Mouse (Mus musculus) small intestine, adult 2 months (tissue): ENCODE measurements around the gene Gpc2.

Source experiments
- CTCF ChIP-seq: fragments of 200-500 bp; IDR thresholded peaks from 2 replicates; pipeline ENCODE4 v1.5.1; 2012; ENCODE audit warnings: low read depth, mild to moderate bottlenecking, control low read depth, inconsistent platforms, low read length, moderate library complexity, mixed read lengths; ENCODE audit not compliant: insufficient replicate concordance, insufficient read length; ENCODE audit errors: extremely low read depth
- POLR2A ChIP-seq: fragments of 200-500 bp; IDR thresholded peaks from 2 replicates; pipeline ENCODE4 v1.6.1; 2012; ENCODE audit warnings: low read depth, mild to moderate bottlenecking, control low read depth, inconsistent platforms, low read length, moderate library complexity

GRCm38 (mm10) chr5:138233778-138234177 lies 46.0 kb downstream of the Gpc2 start:
- TF ChIP-seq CTCF: no peak
- TF ChIP-seq POLR2A: no peak
